Mouse (Mus musculus) gastrocnemius, adult 18-20 months (tissue): ENCODE data around the gene Coro1c. TPM values are rescaled to one million over a fixed set of nuclear protein-coding genes. Genes with fewer than 3 reads are reported as not detected.
A peak's percentile ranks its signal among the peaks of the same experiment; 100 is the strongest.
"Not testable (repeated sequence)": the region's sequence is repeated elsewhere in the genome, so short reads cannot be mapped to it uniquely, and the experiment has no call there.

Experiments
- DNase-seq: peaks from one replicate; pipeline ENCODE4 v3.0.0; 2021; ENCODE audit warnings: low spot score
- total RNA-seq, 2 experiments: library from RNA; stranded (reverse); gene quantifications; 2 replicates each; pipeline ENCODE4 v1.2.3; 2021

Coro1c gene
- total RNA-seq, 2 experiments from 2014 or later, result 8.9 to 12.7 TPM

DNA sequence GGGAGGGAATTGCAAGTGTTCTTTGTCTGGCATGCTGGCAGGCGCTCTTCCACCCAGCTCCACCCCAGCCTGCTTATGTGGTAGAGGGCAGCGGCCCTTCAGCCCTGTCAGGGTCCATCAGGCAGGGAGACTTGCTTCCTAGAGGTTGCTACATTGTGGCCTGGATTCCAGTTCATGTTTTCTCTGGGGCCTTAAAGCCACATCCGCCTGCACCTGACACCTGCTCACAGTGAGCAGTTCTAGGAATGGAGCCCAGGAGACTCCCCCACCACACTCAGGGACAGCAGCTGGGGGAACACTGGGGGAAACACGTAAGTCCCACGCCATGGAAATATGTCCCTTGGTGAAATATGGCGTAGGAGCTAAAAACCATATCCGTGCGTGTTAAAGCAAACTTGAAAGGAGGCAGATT is 76.1 kb downstream of the Coro1c start, which contains the start of gene Selplg:
TSS of gene Selplg (minus strand) at position 155 of the 412 bp plus-strand sequence.
- DNase-seq, result no peak

DNA sequence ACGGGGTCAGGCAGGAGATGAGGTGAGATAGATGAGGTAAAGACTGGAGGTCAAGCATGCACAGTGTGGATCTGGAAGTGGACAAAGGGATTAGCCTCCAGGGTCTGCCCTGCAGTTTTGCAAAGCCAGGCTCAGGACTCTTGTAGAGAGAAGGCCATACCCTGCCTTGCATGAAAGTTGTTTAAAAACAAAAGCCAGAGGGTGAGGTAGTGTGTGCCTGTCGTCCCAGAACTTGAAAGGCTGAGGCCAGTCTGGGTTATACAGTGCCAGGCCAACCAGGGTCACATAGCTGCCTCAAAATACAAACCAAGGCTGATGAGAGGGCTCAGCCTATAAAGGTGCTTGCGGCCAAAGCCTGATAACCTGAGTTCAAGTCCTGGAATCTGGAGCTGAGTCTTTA is 76.8 kb downstream of the Coro1c start:
- no peak for DNase-seq

DNA sequence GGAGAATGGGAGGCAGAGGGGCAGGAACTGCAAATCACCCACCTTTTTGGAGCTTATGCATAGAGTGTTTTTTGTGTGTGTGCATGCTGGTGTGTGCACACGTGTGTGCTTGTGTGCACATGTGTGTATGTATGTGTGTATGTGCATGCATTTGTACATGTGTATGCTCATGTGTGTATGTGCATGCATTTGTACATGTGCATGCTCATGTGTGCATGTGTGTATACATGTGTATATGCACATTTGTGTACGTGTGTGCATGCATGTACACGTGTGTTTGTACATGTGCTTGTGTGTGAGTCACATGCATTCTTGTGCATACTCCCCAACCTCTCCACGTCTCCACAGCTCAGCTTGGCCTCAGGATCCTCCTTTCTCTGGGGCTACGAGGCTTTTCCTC is 77.8 kb downstream of the Coro1c start:
- no peak for DNase-seq

DNA sequence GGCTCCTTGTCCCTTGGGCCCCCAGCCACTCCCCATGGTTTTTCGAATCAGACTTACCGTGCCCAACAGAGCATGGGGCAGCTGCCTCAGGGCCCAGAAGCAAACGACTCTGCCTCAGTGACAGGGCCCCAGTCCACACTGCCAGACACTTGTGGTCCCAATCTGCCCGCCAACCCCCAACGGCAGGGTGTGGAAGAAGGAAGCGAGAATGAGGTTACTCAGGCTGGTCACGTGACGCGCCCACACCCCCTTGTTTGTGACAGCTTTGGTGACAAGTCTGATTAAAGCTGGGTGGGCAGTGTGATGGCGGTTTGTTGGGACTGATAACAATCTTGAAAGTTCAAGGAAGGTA is 78.3 kb downstream of the Coro1c start:
- peak; percentile 26 for DNase-seq

DNA sequence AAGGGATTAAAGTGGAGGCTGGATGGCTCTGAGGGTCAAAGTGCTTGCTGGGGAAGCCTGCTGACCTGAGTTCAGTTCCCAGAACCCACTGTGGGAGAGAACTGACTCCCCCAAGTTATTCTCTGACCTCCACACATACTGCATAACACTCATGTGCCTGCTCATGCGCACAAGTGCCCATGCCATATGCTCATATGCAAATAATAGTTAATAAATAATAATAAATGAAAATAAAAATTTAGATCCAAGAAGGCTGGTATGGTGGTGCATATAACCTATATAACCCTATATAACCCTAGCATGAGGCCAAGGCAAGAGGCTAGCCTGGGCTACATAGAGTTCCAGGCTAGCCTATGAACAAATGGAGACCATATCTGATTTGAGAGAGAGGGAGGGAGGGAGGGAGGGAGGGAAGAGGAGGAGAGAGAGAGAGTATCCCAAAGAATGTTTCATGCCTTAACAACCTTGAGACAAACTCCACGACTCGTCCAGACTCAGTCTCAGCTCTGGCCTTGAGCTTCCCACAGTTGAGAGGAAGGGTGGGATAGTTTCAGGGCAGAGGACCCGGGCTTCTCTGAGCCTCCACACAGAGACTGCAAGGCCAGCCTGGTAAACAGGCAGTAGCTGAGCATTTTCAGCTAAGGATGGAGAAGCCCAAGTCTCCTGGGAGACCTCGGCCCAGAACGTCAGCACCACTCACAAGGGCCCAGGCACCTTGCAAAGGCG is 78.8 kb downstream of the Coro1c start:
- DNase-seq, result no peak

DNA sequence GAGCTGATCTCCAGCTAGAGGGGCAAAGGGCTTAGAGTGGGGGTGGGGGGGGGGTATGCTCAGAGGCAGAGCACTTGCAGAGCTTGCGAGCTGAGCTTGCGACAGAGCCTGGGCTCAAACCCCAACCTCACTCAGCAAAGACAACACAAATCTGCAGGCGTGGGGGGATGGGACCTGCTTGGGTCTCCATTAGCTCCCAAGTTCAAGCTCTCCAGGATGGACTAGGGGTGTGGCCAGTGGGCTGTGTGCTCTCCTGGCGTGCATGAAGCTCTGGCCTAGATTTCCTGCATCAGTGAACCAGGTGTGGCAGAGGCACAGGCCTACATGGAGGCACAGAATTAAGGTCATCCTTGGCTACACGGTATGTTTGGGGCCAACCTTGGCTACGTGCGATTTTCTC is 80.1 kb downstream of the Coro1c start:
- no peak for DNase-seq

DNA sequence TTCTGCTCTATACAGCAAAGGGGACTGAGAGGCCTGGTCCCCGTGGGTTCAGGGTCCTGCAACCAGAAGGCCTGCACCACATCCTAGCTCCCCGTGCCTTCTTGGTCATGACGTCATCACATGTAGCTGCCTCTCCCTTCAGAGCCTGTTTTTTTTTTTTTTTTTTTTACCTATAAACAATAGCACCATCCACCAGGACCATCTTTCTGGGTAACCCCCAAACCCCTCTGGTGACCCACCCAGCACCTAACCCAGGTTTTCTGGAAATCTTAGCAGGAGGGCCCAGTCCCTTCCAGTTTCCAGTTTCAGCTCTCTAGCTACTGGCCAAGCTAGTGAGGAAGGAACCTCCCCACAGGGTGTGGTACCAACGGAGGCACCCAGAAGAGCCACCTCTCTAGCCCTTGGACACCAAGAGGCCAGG is 80.6 kb downstream of the Coro1c start:
- no peak for DNase-seq

DNA sequence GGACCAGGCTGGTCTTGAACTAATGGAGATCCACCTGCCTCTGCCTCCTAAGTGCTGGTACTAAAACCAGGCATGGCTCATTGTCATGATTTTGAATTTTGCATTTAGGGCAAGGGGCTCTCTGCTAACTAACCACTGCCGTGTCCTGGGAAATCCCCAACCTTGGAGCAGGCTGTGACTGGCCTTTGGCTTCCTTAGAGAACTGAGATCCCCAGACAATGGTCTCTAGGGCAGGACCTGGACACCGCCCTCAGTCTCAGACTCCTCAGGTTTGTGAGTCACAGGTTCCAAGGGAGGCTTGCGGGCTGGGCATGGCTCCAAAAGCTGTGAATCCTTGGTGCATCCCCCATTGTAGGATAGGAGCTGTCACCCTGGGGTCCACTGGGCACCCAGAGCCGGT is 81.9 kb downstream of the Coro1c start:
- DNase-seq, result no peak

DNA sequence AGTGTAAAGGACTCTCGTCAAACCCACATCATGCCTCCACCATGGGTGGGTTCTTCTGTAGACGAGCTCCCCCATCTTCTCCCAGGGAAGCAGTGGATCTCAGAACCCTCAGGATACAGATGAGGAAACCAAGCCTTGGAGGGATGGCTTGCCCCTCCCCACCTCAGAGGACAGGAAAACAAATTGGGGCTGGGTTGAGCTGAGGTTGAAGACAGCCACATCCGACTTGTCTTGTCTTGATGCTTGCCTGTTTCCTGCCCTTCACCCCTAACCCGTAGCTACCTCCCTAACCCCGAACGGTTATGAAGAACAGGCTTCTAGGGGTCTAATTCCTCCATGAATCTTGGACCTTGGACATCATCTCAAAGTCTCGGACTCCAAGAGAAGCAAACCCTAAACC is 83.0 kb downstream of the Coro1c start:
- DNase-seq, result no peak

DNA sequence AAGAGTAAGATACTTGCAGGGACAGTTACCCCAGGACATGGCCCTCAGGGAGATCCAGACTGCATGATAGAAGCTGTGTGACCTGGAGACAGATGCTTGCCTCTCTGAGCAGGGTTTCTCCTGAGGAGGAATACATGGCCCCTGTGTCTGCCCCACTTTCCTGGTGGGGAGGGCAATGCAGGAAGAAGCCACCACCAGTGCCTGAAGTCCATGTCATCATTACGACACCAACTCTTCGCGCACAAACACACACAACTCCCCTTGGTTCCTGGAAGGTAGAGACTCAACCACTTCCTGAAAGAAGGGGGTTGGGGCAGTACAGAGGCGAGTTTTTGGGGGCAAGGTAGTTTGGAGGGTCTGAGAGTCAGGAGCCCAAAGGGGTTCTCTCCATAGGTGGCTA is 84.3 kb downstream of the Coro1c start:
- DNase-seq, result no peak

DNA sequence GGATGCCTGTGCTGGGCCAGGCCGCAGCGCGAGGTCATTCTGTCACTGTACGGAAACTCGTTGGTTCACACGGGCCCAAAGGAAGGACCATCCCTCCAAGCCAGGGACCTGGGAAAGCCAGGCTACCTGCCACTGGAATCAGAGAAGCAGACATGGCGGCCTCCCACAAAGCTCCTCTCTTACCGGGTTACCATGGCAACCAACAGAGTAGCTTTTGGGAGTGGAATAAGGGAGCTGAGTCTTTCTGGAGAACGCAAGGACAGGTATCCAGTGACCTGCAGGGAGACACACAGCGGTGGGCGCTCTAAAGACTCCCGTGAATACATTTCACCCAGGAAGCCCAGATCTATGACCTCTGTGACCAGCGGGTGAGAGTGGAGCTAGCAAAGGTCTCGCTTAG is 90.0 kb downstream of the Coro1c start:
- DNase-seq, result no peak

DNA sequence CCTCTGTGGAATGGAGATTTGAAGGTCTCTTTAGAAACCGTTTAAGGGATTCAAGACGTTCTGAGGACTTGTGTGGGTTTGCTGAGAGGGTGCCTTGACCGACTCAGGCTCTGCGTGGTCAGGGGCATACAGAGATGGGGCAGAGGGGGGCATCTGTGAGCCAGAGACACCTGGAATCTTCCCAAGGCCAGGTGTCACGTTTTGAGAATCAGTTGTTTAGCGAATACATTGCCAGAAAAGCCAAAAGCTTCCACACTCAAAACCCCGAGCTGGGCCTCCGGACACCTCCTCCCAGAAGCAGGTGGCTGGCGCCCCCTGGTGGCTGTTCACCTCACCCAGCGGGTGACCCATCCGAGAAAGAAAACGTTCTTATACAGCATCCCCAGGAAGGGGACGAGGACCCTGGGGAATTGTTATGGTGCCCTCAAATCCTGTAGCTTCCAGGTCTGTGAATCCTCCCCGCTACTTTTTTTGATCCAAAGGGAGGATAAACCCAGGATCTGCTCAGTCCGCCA is 92.9 kb downstream of the Coro1c start:
- peak; percentile 47 for DNase-seq

DNA sequence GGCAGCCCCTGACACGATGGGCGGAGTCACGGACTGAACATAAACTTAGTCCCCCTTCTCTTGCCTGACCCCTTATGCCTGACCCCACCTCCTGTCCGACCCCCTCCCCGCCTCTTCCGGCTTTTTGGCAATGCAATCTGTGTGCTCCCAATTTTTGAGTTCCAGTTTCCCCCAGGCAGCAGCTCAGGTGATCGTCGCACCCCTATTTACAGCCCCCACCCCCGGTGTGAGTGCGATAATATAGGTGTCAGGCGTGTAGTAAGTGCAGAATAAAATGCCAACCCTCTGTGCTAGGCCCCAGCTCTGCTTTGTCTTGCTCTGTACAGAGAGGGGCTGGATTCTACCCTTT is 93.5 kb downstream of the Coro1c start:
- DNase-seq, result no peak

DNA sequence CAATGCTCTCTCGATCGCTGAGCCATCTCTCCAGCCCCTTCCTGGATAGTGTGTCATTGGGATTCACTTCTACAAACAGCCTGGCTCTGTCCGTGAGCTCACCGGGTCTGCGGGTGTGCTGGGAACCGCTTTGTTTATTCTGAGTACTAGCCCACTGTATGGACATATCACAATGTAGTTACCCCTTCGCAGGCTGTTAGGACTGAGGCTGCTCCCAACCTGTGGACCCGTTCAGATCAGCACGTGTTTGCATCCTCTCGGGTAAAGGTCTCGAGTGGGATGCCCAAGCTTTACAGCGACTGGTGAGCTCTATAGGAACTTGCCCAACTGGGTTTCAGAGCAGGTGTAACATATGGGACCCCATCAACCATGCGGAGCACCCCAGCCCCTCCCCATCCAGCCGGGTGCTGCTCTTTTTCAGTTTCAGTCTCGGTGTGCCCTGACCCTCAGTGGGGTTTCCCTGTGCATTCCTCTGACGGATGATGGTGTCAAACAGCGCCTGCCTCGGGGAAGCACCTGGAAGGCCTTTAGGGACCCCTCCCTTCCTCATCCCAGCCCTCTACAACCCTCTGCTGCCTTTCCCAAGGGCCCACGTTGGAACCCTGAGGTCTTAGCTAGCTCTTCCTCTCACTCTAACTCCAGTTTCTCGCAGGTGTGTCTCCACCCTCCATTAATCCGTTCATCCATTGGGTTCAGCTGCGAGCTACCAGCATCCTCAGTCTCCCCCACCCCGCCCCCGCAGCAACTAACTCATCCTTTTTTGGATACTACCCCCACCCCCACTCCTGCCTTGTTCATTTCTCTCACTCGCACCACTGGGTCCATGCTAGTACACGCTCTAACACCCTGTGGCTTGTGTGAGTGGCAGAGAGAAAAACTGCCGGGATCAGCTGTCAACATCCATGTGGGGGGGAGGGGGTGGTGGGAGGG is 94.2 kb downstream of the Coro1c start:
- no peak for DNase-seq

DNA sequence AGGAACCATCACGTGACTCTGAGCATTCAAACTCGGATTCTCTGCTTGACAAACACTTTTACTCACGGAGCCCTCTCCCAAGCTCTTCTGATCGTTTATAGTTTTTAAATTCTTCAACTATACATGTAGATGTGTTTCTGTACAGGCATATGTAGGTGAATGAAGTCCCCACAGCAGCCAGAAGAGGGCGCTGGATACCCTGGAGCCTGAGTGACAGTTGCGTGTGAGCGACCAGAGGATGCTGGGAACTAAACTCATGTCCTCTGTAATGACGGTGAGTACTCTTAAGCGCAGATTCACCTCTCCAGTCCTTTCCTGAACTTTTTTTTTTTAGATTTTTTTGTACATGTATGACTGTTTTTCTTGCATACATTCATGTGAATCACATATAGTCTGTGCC is 95.0 kb downstream of the Coro1c start:
- DNase-seq, result no peak

DNA sequence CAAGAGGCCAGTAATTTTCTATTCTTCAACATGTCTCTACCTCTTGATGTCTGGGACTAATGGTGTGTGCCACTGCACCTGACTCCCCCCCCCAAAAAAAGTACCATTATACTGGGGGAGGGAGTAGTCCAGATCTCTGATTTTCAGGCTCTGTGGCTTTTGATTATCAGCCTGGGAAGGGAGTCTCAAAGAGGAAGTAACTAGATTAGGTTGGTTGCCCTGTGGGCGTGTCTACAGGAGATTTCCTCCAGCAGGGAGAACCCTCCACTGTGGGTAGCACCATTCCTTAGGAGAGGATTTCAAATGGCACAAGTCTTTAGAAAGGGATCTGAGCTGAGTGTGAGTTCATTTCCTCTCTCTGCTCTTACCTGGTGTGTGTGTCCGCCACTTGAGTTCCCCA is 95.9 kb downstream of the Coro1c start:
- no peak for DNase-seq

DNA sequence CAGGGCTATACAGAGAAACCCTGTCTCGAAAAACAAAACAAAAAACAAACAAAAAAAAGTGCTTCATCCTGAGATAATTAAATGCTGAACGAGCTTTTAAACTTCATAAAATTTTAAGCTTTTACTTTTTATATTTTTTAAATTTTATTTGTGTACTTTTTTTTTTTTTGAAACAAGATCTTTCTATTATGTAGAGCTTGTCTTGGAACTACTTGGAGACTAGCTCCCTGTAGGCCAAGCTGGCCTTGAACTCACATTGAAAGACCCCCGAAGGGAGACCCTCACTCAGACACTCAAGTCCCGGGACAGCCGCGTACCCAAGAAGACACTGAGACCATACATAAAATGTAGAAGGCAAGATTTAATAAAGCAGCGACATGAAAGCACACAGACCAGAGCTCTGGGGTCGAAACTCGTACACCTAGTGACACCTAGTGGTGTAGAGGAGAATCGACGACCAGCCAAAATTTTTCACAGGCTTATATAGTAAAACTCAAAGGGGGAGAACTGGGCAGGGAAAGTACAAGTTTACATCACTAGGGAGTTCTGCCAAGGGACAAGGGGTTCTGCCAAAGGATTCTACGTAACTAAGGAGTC is 96.6 kb downstream of the Coro1c start:
- not testable (repeated sequence) for DNase-seq

DNA sequence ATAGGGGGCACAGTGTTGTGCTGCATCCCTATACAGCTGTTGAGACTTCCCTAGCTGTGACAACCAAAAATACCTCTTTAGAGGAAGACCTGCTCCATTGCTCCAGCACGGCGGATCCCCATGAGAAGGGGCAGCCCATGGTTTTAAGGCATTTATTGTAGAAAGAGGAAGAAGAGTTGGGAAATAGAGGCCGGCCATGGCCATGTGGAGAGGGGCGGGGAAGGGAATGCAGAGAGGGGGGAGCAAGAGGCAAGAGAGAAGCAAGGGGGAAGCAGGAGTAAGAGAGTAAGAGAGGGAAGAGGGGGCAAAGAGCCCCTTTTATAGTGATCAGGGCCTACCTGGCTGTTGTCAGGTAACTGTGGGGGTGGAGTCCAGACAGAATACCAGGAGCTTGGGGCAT is 98.4 kb downstream of the Coro1c start:
- DNase-seq, result no peak

DNA sequence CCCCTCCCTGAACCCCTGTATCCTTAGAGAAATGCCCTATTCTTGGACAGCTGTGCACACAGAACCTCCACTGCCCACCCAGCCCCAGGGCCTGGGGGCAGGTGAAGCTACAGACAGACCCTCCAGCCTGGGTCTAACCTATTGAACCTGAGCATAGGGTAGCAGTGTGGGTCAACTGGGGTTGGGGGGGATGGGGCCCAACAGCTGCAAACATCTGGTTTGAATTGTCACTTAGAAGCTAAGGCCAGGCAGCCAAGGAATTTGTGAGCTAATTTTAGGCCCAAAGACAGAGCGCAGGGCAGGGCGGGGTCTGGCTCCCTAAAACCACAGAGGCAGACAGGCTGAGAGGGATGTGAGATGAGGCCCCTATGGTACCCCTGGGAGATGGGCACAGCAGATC is 100.4 kb downstream of the Coro1c start:
- DNase-seq, result no peak

DNA sequence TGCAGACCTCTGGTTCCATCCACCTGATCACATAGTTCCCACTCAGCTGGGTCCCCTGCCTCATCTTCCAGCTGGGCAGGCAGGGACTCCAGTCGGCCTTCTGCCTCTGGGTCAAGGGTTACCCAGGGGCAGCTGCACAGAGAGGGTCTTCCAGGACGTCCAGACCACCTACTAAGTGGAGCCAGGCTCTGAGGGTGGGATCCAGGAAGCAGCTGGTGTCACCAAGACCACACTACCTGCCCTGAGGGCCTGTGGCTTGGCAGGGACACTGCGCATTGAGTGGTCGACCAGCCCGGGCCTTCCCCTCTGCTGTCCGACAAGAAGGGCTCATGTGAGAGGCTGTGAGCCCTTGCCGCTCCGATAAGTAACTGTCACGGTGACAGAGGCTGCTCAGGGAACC is 100.8 kb downstream of the Coro1c start:
- DNase-seq, result no peak

DNA sequence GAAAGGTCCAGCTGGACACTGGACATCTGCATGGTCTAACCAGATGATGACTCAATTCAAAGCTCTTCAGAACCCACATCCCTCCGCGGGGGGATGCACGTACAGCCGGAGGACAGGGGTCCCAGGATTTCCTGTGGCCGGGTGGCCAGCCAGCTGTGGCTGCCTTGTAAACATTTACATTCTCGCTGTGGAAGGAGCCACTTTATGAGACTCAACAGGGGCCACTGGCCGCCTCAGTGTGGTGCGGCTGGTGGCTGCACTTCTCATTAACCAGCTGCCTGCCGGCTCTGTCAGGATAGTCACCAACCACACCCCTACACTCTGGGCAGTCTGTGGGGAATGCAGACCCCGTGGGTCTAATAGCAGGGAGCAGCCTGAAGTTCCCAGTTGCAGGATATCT is 102.1 kb downstream of the Coro1c start:
- DNase-seq, result no peak

DNA sequence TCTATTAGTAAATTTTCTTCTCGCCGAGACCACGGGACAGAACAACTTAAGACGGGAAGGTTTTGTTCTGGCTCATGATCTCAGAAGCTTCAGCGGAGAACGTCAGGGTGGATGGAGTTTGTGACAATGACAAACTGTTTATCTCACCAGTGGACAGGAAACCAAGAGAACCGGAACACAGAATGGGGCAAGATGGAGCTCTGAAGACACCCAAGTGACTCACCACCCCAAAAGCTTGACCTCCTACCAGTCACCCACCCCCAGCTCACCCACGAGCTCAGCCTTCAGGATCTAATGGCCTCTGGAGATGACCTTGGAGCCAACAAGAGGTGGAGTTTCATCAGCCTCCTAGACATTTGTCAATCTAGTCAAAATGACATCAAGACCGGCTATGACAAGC is 103.3 kb downstream of the Coro1c start:
- DNase-seq, result no peak
